Mouse (Mus musculus) heart, embryonic 14.5 days (tissue): Measurements from ENCODE around the gene Zfp142. TPM values are rescaled to one million over a fixed set of nuclear protein-coding genes. Genes with fewer than 3 reads are reported as not detected.

Experiments
- ATAC-seq: fragments of 200-750 bp; cut with Nextera tagmentation; 2 replicates; pipeline ENCODE4 v1.8.0; 2017; ENCODE audit warnings: low read depth, moderate TSS enrichment; ENCODE audit not compliant: insufficient number of reproducible peaks, insufficient read depth, low FRiP score
- H3K27ac ChIP-seq, 2 experiments: fragments of 200-500 bp in 1 of 2; fragments of 300-500 bp in 1 of 2; sonication (generic) in 1 of 2; replicated peaks in 1 of 2; 2 replicates each; pipeline ENCODE4 v1.5.1; 2012 to 2014; ENCODE audit warnings: low read depth in 2 of 2, low read length in 2 of 2, control low read depth in 1 of 2, mild to moderate bottlenecking in 1 of 2, mixed read lengths in 1 of 2; ENCODE audit not compliant: control insufficient read depth in 1 of 2, insufficient read depth in 1 of 2
- H3K27me3 ChIP-seq: fragments of 300-500 bp; sonication (generic); 2 replicates; pipeline ENCODE4 v1.6.1; 2014; ENCODE audit warnings: mild to moderate bottlenecking, low read length, control low read depth; ENCODE audit not compliant: control insufficient read depth, insufficient read depth
- H3K36me3 ChIP-seq: fragments of 300-500 bp; sonication (generic); 2 replicates; pipeline ENCODE4 v1.6.1; 2014; ENCODE audit warnings: mild to moderate bottlenecking, control low read depth, low read length, mixed read lengths; ENCODE audit not compliant: control insufficient read depth, insufficient read depth
- H3K4me1 ChIP-seq, 2 experiments: fragments of 200-500 bp in 1 of 2; fragments of 300-500 bp in 1 of 2; sonication (generic) in 1 of 2; 2 replicates each; pipeline ENCODE4 v1.6.1; 2012 to 2014; ENCODE audit warnings: low read length in 2 of 2, control low read depth in 1 of 2, mixed read lengths in 1 of 2; ENCODE audit not compliant: control insufficient read depth in 2 of 2, insufficient read depth in 2 of 2
- H3K4me2 ChIP-seq: fragments of 300-500 bp; sonication (generic); 2 replicates; pipeline ENCODE4 v1.6.1; 2014; ENCODE audit warnings: mild to moderate bottlenecking, low read length
- H3K4me3 ChIP-seq, 2 experiments: fragments of 200-500 bp in 1 of 2; fragments of 300-500 bp in 1 of 2; sonication (generic) in 1 of 2; 2 replicates each; pipeline ENCODE4 v1.5.1; 2012 to 2014; ENCODE audit warnings: low read length in 2 of 2, mild to moderate bottlenecking in 2 of 2, control low read depth in 1 of 2, low read depth in 1 of 2, moderate library complexity in 1 of 2; ENCODE audit not compliant: control insufficient read depth in 1 of 2, insufficient read depth in 1 of 2
- H3K9ac ChIP-seq: fragments of 300-500 bp; sonication (generic); 2 replicates; pipeline ENCODE4 v1.6.1; 2014; ENCODE audit warnings: mild to moderate bottlenecking, low read length
- H3K9me3 ChIP-seq: fragments of 300-500 bp; sonication (generic); 2 replicates; pipeline ENCODE4 v1.6.1; 2016; ENCODE audit warnings: low read length, control low read depth; ENCODE audit not compliant: control insufficient read depth
- WGBS: fragments of 180-500 bp; shearing (Covaris S2); extraction: QIAGEN DNeasy Blood & Tissue Kit; methylation state at CpG from one replicate; pipeline ENCODE4 v1.1.7; 2014; 5-methylcytosine and 5-hydroxymethylcytosine counted together
- microRNA-seq: library from miRNA; unstranded; fragments of <30 nt; microRNA quantifications from one replicate; pipeline ENCODE4, GENCODE M21; 2016
- polyA plus RNA-seq: library from polyadenylated mRNA; unstranded; fragments of >200 nt; fragmentation: Nextera tagmentation; extraction: Ambion mirVana; gene quantifications from 2 replicates; pipeline ENCODE4 v1.2.1, GENCODE M21; 2014

Gene Zfp142
- polyA plus RNA-seq, 1 experiment from 2014 or later, result 6.5 TPM

DNA sequence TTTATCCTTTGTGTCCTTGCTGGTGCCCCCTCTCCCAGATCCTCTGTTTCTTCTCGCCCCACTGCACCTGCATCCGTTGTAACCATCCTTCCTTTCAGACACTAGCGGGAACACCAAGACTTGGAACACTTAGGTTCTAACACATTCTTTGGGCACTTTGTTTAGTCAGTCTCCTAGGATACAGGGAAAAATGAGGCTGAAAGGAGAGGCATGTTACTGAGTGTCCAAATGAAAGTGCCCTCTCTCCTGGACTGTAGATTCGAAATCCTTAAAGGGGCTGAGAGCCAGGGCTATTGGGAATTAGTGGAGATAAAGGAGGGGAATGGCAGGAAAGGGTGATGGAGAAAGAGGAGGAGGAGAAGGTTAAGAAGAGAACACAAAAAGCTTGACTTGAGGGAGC lies 43.9 kb downstream of the Zfp142 start, which contains the start of gene Usp37:
TSS of gene Usp37 (minus strand) at position 101 of the 400 bp plus-strand sequence.
- 86% methylated on average over 4 of the region's 4 CpGs for WGBS
- H3K4me1 ChIP-seq, result peaks cover 0 to 4% of the 10 kb centered on the region in 2 experiments; a peak in 1 of 4 replicates
- H3K4me2 ChIP-seq, result no peak within 1 kb of the TSS

DNA sequence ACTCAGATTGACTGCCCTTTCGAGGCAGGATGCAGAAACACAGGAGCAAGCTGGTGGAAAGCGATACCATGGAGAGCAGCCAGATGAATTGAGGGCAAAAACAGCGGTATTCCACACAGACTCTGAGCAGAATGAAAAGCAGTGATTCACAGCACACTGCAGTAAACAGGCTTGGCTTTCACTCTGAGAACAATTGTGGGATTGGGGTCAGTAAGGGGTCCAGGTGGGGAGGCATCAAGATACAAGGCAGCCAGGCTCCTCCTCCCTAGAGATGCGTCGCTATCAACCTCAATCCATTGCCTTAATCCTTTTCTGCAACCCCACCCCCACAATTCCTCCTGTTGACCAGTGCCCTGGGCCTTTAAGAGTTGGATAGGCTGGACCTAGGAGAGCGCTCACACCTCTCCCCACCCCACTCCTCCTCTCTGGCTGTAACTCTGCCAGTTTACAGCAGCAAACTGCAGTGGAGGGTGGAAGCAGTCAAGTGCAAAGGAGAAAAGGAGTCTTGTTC lies 45.5 kb downstream of the Zfp142 start, which contains the start of gene Plcd4:
TSS of gene Plcd4 (plus strand) at position 438 of the 511 bp plus-strand sequence.
- no peaks in the 10 kb centered on the region for H3K9me3 ChIP-seq
- H3K36me3 ChIP-seq, result no peaks in the 10 kb centered on the region
- no peak for ATAC-seq
- H3K4me3 ChIP-seq, result no peak within 1 kb of the TSS
- no peaks in the 10 kb centered on the region for H3K27me3 ChIP-seq
- 8% methylated on average over 6 of the region's 6 CpGs for WGBS
- H3K9ac ChIP-seq, result no peak within 1 kb of the TSS
- H3K27ac ChIP-seq, result no peak within 1 kb of the TSS
- H3K4me2 ChIP-seq, result peak within 1 kb of the TSS; percentile 17
- peaks cover 0 to 4% of the 10 kb centered on the region in 2 experiments; a peak in 1 of 4 replicates for H3K4me1 ChIP-seq

More for the DNA sequence above, 43.9 kb downstream of the Zfp142 start, which contains the start of gene Usp37:
- H3K9ac ChIP-seq, result no peak within 1 kb of the TSS
- no peaks in the 10 kb centered on the region for H3K36me3 ChIP-seq
- no peak for ATAC-seq
- no peak within 1 kb of the TSS for H3K4me3 ChIP-seq
- H3K27me3 ChIP-seq, result no peaks in the 10 kb centered on the region
- H3K9me3 ChIP-seq, result no peaks in the 10 kb centered on the region
- H3K27ac ChIP-seq, result no peak within 1 kb of the TSS

DNA sequence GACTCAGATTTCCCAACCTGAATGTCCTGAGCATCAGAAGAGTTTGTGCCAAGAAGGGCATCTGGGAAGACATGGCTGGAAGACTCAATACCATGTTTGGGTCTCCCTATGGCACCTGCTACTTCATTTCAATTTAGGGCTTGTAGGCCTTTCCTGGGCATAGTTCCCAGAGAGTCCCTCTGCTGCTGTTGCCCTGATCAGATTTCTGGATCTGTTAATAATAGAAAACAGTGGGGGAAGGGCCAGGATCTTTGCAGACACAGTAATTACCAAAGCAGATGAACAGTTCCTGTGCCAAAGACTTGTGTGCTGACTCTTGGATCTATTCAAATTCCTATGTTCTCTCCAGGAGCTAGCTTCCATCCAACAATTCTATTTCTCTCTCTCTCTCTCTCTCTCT lies 49.4 kb downstream of the Zfp142 start:
- Histone ChIP-seq H3K27me3 (no peaks in the 10 kb centered on the region), H3K4me1 (peaks cover 0 to 4% of the 10 kb centered on the region in 2 experiments; a peak in 1 of 4 replicates), H3K4me2 (no peak overlapping the region), H3K27ac (no peak overlapping the region), H3K36me3 (no peaks in the 10 kb centered on the region), H3K4me3 (no peak overlapping the region), H3K9me3 (no peaks in the 10 kb centered on the region), H3K9ac (no peak overlapping the region)
- no peak for ATAC-seq

DNA sequence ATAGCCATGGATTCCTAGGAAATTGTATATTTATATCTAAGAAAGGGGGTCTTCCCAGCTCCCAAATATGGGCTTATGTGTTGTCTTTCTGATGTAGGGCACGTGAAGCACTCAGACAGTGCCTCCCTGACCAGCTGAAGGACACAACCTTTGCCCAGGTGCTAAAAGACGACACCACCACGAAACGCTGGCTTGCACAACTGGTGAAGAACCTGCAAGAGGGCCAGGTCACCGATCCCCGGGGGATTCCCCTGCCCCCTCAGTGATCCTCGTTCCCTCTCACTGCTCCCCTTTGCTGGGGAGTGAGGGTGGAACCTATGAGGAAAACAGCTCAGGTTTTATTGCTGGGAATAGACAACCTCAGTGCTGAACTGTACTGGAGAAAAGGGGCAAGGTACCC lies 59.5 kb downstream of the Zfp142 start:
- WGBS, result 95% methylated on average over 7 of the region's 7 CpGs
- no peaks in the 10 kb centered on the region for H3K27me3 ChIP-seq
- H3K36me3 ChIP-seq, result peaks cover 94% of the 10 kb centered on the region
- no peak overlapping the region for H3K4me2 ChIP-seq
- ATAC-seq, result no peak
- H3K27ac ChIP-seq, result no peak overlapping the region
- H3K4me1 ChIP-seq, result no peaks in the 10 kb centered on the region
- no peaks in the 10 kb centered on the region for H3K9me3 ChIP-seq
- H3K9ac ChIP-seq, result no peak overlapping the region
- H3K4me3 ChIP-seq, result no peak overlapping the region

DNA sequence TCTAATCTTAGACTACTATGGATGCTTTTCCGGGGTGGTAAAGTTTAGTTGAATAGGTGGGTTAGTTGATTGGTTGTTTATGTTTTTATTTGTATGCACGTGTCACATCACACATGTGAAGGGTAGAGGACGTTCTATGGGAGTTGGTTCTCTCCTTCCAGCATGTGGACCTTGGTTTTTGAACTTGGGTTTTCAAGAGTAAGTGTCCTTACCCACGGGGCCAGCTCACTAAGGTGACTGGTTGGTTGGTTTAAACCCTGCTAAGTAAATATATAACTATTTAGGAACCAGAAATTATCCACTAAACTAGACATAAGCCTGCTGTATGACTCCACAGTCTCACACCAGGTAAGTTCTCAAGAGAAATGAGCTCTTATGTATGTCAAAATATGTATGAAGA lies 63.3 kb downstream of the Zfp142 start:
- Histone ChIP-seq H3K9me3 (no peaks in the 10 kb centered on the region), H3K27ac (no peak overlapping the region), H3K4me2 (no peak overlapping the region), H3K36me3 (peaks cover 97% of the 10 kb centered on the region), H3K9ac (no peak overlapping the region), H3K4me1 (no peaks in the 10 kb centered on the region), H3K4me3 (no peak overlapping the region), H3K27me3 (no peaks in the 10 kb centered on the region)
- ATAC-seq, result no peak
- WGBS, result 92% methylated on average over 4 of the region's 4 CpGs

DNA sequence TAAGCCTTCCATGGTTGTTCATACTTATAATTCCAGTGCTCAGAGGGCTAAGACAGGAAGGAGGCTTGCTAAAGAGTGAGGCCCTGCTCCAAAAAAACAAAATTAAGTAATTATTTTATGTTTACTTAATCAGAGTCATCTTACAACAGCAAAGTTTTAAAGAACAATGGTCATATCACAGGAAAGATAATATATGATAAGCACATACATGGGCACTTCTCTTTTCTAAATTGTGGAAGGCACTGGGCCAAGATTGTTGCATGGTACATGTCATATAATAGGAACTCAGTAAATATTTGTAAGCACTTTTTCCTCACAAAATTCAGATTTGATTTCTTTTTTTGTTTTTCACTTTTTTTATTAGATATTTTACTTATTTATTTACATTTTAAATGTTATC lies 68.2 kb downstream of the Zfp142 start:
- Histone ChIP-seq H3K27me3 (no peaks in the 10 kb centered on the region), H3K27ac (no peak overlapping the region), H3K4me1 (no peaks in the 10 kb centered on the region), H3K4me2 (no peak overlapping the region), H3K9ac (no peak overlapping the region), H3K9me3 (no peaks in the 10 kb centered on the region), H3K36me3 (peaks cover 83% of the 10 kb centered on the region), H3K4me3 (no peak overlapping the region)
- no peak for ATAC-seq

Small RNA genes lying within 50 kb of the gene (microRNA-seq; reads per million reads assigned to microRNA genes)
- gene Gm25035, result not detected

Other genes with a start within 250 kb of the Zfp142 start
- gene Catip, start 226.1 kb downstream of the Zfp142 start, polyA plus RNA-seq, result 0.34 and 0.55 TPM in 2 replicates
- gene Slc11a1, start 213.1 kb downstream of the Zfp142 start, polyA plus RNA-seq, result 4.4 and 4.9 TPM in 2 replicates
- gene Ctdsp1, start 196.7 kb downstream of the Zfp142 start, polyA plus RNA-seq, result 67.3 and 67.8 TPM in 2 replicates
- gene Vil1, start 178.9 kb downstream of the Zfp142 start, polyA plus RNA-seq, result 0.27 and 0.38 TPM in 2 replicates
- gene Cnot9, start 82.2 kb downstream of the Zfp142 start, polyA plus RNA-seq, result 29.9 and 32.6 TPM in 2 replicates
- gene Plcd4, start 45.4 kb downstream of the Zfp142 start, polyA plus RNA-seq, result 0.68 and 0.88 TPM in 2 replicates
- gene Usp37, start 44.0 kb downstream of the Zfp142 start, polyA plus RNA-seq, result 21.0 and 22.1 TPM in 2 replicates
- gene Bcs1l, start within 50 bp of the Zfp142 start, polyA plus RNA-seq, result 24.1 and 27.1 TPM in 2 replicates
- gene Rnf25, start 13.2 kb upstream of the Zfp142 start, polyA plus RNA-seq, result 5.1 TPM in 2 replicates
- 2.5 and 2.8 TPM in 2 replicates for gene Stk36, start 13.2 kb upstream of the Zfp142 start, polyA plus RNA-seq
- 12.3 and 13.2 TPM in 2 replicates for gene Ttll4, start 73.5 kb upstream of the Zfp142 start, polyA plus RNA-seq
- gene Cyp27a1, start 125.3 kb upstream of the Zfp142 start, polyA plus RNA-seq, result 16.3 and 19.1 TPM in 2 replicates
- gene Prkag3, start 161.0 kb upstream of the Zfp142 start, polyA plus RNA-seq, result 4.9 and 6.1 TPM in 2 replicates
- 0.36 TPM in 1 of 2 replicates, not detected in the other for gene Wnt6, start 183.6 kb upstream of the Zfp142 start, polyA plus RNA-seq
- not detected in 2 replicates for gene Wnt10a, start 203.3 kb upstream of the Zfp142 start, polyA plus RNA-seq